Mouse (Mus musculus): ENCODE data around the gene Itga2b.

DNA sequence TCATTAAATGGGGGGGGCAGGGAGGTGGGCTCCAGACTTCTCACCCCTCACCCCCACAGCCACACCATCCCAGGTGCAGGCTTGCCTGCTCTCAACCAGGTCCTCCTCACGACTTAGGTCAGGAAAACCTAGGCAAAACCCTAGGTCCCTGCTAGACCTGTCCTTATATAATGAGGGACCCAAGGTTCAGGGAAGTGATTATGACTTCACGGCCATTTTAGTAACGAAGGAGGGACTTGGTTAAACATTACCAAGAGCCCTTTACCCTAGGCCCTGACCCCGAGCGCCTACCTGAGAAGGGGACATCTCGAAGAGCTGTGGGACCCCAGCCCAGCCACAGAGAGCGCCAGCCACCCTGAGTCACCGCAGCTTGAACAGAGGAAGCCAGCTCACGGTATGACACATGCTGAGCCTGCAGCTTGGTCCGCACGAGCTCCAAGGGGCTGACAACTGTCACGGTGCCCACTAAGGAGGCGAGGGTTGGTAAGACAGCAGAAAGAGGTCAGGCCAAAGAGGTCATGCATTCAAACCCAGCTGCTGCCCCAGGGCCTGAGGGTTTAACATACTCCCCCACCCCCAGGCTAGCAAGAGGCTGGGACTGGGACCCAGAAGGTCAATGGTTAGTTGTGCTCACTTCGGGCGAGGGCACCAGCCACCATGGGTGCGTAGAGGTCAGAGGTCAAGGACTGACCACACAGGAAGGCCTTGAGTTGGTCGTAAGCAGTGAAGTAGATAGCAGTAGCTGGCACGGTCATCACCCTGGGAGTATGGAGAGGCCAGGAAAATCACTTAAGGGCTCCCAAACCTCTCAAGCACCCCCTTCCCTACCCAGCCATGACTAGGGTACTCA is 65.5 kb downstream of the Itga2b start:
- TF ChIP-seq CTCF (IDR thresholded peaks at IDR 0.05; ENCODE audit: low read depth, low read length): no peak
- no peak for TF ChIP-seq TAL1 (conservative IDR thresholded peaks at IDR 0.05; ENCODE audit: low read depth, low read length)
- no peak for TF ChIP-seq POLR2AphosphoS5 (IDR thresholded peaks at IDR 0.05; ENCODE audit: insufficient replicate concordance, low read depth, low read length)
